Mouse (Mus musculus): ENCODE measurements at regions not wholly inside any gene's neighbourhood (a gene's known extent, or its start where the extent isn't known, plus 50 kb on each side); places are given as distances from the start of the nearest gene placed in this dataset.

GRCm38 (mm10) chr4:30776816-30777442 lies 1187.0 kb upstream of the Map3k7 start:
- Histone ChIP-seq H3K27me3 (no peaks in the 10 kb centered on the region), H3K36me3 (no peaks in the 10 kb centered on the region), H3K9ac (no peak overlapping the region), H3K4me2 (replicated peaks) (no peak overlapping the region), H3K9me3 (no peaks in the 10 kb centered on the region), H3K4me3 (no peak overlapping the region), H3K4me1 (0 out of 2 replicates have a peak, but pooled peaks cover 3% of the 10 kb centered on the region), H3K27ac (no peak overlapping the region)
- 73% methylated on average over 2 of the region's 2 CpGs for WGBS
- ATAC-seq (ENCODE audit: low FRiP score, low read depth), result no peak

DNA sequence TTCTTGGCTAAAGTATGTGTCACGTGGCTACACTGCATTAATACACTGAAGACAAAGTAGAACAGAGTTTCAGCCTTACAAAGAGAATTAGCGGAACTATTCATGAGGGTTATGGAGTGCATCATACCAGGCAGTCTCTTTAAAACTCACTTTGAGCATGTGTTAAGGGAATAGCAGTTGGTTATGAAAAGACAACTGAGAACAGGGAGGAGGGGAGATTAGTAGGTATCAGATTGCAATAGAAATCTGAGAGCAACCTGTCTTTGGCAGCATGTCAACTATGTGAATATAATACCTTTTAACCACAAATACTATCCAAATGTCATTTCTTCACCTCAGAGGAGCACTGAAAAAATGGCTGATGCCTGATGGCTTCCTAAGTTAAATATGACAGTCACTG lies 1182.2 kb upstream of the Map3k7 start:
- ATAC-seq (ENCODE audit: low FRiP score, low read depth), result peak; percentile 54; the same call in 1 of the 2 replicates
- no peak overlapping the region for H3K4me3 ChIP-seq

DNA sequence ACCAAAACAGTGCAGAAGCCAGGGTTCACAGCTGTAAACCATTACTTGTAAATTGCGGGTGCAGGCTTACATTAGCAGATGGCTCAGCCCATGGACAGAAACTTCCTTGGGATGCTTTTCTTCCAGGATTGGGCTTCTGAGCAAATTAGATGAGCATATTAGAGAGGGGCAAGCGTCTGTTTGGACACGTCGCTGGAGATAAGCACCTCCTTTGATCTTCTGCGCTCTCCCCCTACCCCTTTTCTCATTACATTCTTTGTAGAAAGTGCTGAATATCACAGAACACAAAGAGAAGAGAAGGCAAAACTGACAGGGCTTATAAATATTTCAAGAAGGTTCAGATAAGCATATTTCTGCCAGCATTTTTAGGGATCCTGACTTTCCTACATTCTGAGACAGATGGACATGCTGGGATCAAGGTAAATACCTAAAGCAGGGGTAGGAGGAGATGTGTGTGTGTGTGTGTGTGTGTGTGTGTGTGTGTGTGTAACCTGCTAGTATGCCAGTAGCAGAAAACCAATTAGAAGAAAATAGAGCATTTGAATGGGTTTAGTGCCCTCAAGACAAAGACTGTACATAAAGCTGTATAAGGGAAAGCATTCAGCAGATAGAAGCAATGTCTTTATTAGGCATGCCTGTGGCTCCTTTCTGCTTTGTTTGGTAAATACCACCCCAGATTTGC lies 1173.8 kb upstream of the Map3k7 start:
- H3K4me2 ChIP-seq (replicated peaks), result no peak overlapping the region
- H3K27ac ChIP-seq, result no peak overlapping the region
- ATAC-seq (ENCODE audit: low FRiP score, low read depth), result no peak
- H3K9ac ChIP-seq, result no peak overlapping the region
- H3K9me3 ChIP-seq, result no peaks in the 10 kb centered on the region
- 0 out of 2 replicates have a peak, but pooled peaks cover 2% of the 10 kb centered on the region for H3K4me1 ChIP-seq
- WGBS, result 20% methylated on average over 5 of the region's 5 CpGs
- no peaks in the 10 kb centered on the region for H3K27me3 ChIP-seq
- no peak overlapping the region for H3K4me3 ChIP-seq
- no peaks in the 10 kb centered on the region for H3K36me3 ChIP-seq

More for the DNA sequence above, 1182.2 kb upstream of the Map3k7 start:
- Histone ChIP-seq H3K27ac (no peak overlapping the region), H3K4me1 (0 out of 2 replicates have a peak, but pooled peaks cover 3% of the 10 kb centered on the region), H3K4me2 (replicated peaks) (no peak overlapping the region), H3K36me3 (no peaks in the 10 kb centered on the region), H3K9me3 (no peaks in the 10 kb centered on the region), H3K27me3 (no peaks in the 10 kb centered on the region), H3K9ac (no peak overlapping the region)
- 56% methylated on average over 2 of the region's 2 CpGs for WGBS

DNA sequence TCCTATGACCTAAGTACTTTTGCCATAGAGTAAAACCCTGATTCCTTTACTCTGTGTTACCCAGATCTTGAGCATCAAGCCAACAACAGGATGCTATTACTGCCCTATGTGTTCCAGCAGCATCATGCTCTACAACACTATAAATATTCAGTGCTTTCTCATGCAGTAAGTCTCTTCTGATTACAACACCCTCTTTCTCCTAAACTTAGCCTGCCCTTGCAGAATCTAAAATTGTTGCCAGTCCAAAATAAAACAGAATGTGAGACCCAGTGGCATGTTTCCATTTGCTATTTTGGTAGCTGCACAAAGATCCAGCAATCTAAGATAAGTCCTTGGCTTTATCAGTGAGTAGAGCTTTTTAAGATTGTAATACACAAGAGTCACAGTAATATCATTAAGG lies 1154.1 kb upstream of the Map3k7 start:
- Histone ChIP-seq H3K4me1 (no peaks in the 10 kb centered on the region), H3K36me3 (no peaks in the 10 kb centered on the region), H3K27me3 (no peaks in the 10 kb centered on the region), H3K4me2 (replicated peaks) (no peak overlapping the region), H3K27ac (no peak overlapping the region), H3K9ac (no peak overlapping the region), H3K9me3 (no peaks in the 10 kb centered on the region), H3K4me3 (no peak overlapping the region)
- no peak for ATAC-seq (ENCODE audit: low FRiP score, low read depth)

DNA sequence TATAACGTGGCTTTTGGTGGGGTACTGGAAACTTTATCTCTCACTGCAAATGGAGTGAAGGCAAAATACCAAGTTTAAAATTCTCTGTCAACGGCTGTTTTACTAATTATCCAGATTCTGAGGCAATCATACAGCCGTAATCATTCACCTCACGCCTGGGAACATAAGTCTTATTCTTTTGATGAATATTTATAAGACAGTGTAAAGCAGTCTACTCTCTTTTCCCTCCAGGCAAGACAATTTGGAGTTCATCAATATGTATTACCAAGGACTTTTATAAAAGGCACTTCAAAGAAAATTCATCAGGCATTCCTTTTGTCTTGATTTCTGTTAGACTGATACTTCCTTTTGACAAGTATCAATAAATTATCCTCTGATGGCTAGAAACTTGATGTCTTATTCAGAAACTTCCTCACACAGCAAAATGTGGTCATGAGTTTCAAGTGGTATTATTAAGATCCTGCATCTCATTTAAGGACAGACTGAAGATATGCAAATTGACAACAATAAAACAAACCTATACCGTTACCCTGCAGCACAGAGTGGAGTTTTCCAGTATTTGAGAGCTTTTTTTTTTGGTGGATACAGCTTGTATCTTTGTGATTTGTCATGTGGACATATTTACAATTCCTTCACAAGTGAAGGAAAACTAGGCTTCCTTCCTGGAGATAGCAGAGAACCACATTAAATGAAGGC lies 1108.4 kb upstream of the Map3k7 start:
- Histone ChIP-seq H3K27me3 (no peaks in the 10 kb centered on the region), H3K9me3 (no peaks in the 10 kb centered on the region), H3K4me3 (no peak overlapping the region), H3K4me1 (no peaks in the 10 kb centered on the region), H3K4me2 (replicated peaks) (no peak overlapping the region), H3K36me3 (no peaks in the 10 kb centered on the region), H3K27ac (no peak overlapping the region), H3K9ac (no peak overlapping the region)
- no peak for ATAC-seq (ENCODE audit: low FRiP score, low read depth)
- WGBS, result 61% methylated on average over 5 of the region's 5 CpGs

- no peak for ATAC-seq (ENCODE audit: low FRiP score, low read depth)
- WGBS, result 76% methylated on average over 2 of the region's 2 CpGs
- H3K27me3 ChIP-seq, result no peaks in the 10 kb centered on the region
These were observed 1058.9 kb upstream of the Map3k7 start for GRCm38 (mm10) chr4:30904966-30905365.

DNA sequence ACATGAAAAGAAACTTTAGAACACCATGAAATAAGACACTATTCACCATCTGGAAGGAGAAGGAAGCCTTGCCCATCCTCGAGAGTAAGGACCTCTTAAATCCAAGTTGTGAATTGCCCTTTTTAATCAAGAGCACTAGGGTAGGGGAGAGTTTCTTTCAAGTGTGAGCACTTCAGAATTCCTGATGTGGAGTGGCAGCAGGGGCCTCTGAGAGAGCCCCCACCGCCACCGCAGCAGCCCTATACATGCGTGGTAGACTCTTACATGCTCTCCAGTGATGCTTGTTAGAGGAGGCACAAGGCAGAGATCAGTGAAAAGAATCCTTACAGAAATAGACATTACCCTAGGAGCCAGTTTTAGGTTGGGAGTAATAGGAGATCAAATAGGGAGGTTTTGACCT lies 1041.0 kb upstream of the Map3k7 start:
- H3K36me3 ChIP-seq, result no peaks in the 10 kb centered on the region
- H3K9ac ChIP-seq, result no peak overlapping the region
- 77% methylated on average over 4 of the region's 4 CpGs for WGBS
- ATAC-seq (ENCODE audit: low FRiP score, low read depth), result no peak
- H3K27me3 ChIP-seq, result no peaks in the 10 kb centered on the region
- H3K4me1 ChIP-seq, result no peaks in the 10 kb centered on the region
- H3K4me3 ChIP-seq, result no peak overlapping the region
- no peak overlapping the region for H3K4me2 ChIP-seq (replicated peaks)
- no peak overlapping the region for H3K27ac ChIP-seq
- no peaks in the 10 kb centered on the region for H3K9me3 ChIP-seq

More at GRCm38 (mm10) chr4:30904966-30905365, 1058.9 kb upstream of the Map3k7 start:
- H3K9ac ChIP-seq, result no peak overlapping the region
- no peak overlapping the region for H3K4me2 ChIP-seq (replicated peaks)
- no peak overlapping the region for H3K4me3 ChIP-seq
- H3K4me1 ChIP-seq, result no peaks in the 10 kb centered on the region
- H3K9me3 ChIP-seq, result no peaks in the 10 kb centered on the region
- H3K36me3 ChIP-seq, result no peaks in the 10 kb centered on the region
- no peak overlapping the region for H3K27ac ChIP-seq

DNA sequence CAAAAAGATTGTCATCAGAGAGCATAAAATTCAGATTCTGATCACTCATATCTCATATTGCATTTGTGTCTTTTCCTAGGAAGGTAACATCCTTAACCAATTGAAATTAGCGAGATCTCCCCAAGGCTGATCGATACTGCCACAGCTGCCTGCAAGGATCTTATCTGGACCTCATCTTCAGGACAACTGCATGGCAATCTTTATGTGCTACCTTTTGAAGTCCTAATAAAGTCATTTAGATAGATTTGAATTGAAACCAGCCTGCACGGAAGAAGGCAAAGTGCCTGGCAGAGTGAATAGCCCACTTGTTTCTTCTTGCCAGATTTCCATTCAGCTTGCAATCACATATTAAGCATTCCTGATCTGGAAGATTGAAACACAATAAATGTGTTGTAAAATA lies 1031.5 kb upstream of the Map3k7 start:
- Histone ChIP-seq H3K4me3 (no peak overlapping the region), H3K9ac (no peak overlapping the region), H3K9me3 (no peaks in the 10 kb centered on the region), H3K4me2 (replicated peaks) (no peak overlapping the region), H3K36me3 (no peaks in the 10 kb centered on the region), H3K4me1 (no peaks in the 10 kb centered on the region), H3K27ac (no peak overlapping the region), H3K27me3 (no peaks in the 10 kb centered on the region)
- no peak for ATAC-seq (ENCODE audit: low FRiP score, low read depth)
- WGBS, result 41% methylated on average over 3 of the region's 3 CpGs

DNA sequence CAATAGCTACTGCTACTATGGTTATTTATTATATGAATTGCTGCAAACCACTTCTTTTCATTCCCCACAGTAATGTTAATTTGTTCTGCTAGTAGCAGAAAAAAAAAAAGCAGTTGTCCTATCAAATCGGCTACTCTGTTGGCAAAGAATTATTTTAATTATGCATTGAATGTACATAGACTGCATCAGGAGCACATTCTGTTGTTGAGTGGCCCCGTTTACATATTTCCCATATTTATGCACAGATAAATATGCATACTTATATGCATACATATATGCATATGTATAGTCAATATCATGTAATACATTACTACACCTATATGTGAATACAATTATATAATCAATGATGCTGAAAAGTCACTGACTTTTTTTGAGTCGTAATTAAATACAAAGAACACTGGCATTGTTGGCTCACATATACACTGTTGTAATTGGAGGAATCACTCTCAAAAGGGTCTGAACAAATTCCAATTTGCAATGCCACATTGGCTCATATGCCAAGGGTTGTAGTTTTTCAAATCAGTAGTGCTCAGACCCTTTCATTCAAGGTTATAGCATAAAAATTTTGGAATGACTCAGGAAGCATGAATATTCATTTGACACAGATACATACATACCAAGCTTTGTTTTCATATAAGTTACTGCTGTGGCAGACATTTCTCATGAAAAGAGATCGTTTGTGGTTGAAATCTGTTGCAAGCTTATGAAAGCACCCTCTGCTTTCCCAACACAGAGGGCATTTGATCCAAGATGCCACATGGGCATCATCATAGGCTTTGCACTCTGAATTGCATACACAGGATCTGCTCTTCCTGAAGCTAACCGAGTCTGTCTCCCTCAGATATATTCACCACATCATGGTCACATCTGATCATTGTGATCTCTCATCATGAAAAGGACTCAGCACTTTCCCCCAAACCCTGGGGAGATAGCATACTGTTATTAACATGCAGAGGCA lies 1030.6 kb upstream of the Map3k7 start:
- Histone ChIP-seq H3K4me2 (replicated peaks) (no peak overlapping the region), H3K9ac (no peak overlapping the region), H3K4me3 (no peak overlapping the region), H3K27me3 (no peaks in the 10 kb centered on the region), H3K36me3 (no peaks in the 10 kb centered on the region), H3K4me1 (no peaks in the 10 kb centered on the region), H3K9me3 (no peaks in the 10 kb centered on the region), H3K27ac (no peak overlapping the region)
- no peak for ATAC-seq (ENCODE audit: low FRiP score, low read depth)
- 87% methylated on average over 5 of the region's 5 CpGs for WGBS

DNA sequence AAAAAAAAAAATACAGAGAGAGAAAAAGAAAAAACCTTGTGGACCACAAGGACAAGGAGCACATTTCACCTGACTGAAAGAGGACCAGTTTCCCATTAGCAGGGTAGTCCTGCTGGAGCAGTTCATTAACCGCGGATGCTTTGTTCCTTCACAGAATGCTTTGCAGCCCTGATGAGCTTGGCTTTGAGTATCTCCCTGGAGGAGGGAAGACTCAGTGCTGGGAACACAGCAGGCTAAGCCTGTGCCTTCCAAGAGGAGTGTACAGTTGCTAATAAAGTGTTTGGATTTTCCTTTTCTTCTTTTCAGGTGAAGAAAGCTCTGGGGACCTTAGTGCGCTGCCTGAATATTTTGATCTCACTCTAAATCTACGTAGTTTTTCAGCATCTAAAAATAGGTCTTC lies 980.3 kb upstream of the Map3k7 start:
- Histone ChIP-seq H3K27me3 (no peaks in the 10 kb centered on the region), H3K27ac (no peak overlapping the region), H3K9me3 (no peaks in the 10 kb centered on the region), H3K9ac (no peak overlapping the region), H3K36me3 (no peaks in the 10 kb centered on the region), H3K4me1 (no peaks in the 10 kb centered on the region), H3K4me2 (replicated peaks) (no peak overlapping the region), H3K4me3 (no peak overlapping the region)
- no peak for ATAC-seq (ENCODE audit: low FRiP score, low read depth)
- 79% methylated on average over 4 of the region's 4 CpGs for WGBS

GRCm38 (mm10) chr4:31012006-31012405 lies 951.9 kb upstream of the Map3k7 start:
- no peak overlapping the region for H3K27ac ChIP-seq
- no peaks in the 10 kb centered on the region for H3K4me1 ChIP-seq
- no peak for ATAC-seq (ENCODE audit: low FRiP score, low read depth)
- no peaks in the 10 kb centered on the region for H3K9me3 ChIP-seq
- no peak overlapping the region for H3K4me2 ChIP-seq (replicated peaks)
- H3K9ac ChIP-seq, result no peak overlapping the region
- no peaks in the 10 kb centered on the region for H3K27me3 ChIP-seq
- H3K36me3 ChIP-seq, result no peaks in the 10 kb centered on the region
- H3K4me3 ChIP-seq, result no peak overlapping the region
